Mouse (Mus musculus): Measurements from ENCODE around the gene Sec22b.

The Sec22b gene

GRCm38 (mm10) chr3:97938814-97939526 lies 38.0 kb downstream of the Sec22b start:
- in situ Hi-C loops (cut with MboI, MseI) = loop anchor here (5.0 kb wide), 1 partner anchor 73 kb away; the partner anchor contains the start of gene Notch2

DNA sequence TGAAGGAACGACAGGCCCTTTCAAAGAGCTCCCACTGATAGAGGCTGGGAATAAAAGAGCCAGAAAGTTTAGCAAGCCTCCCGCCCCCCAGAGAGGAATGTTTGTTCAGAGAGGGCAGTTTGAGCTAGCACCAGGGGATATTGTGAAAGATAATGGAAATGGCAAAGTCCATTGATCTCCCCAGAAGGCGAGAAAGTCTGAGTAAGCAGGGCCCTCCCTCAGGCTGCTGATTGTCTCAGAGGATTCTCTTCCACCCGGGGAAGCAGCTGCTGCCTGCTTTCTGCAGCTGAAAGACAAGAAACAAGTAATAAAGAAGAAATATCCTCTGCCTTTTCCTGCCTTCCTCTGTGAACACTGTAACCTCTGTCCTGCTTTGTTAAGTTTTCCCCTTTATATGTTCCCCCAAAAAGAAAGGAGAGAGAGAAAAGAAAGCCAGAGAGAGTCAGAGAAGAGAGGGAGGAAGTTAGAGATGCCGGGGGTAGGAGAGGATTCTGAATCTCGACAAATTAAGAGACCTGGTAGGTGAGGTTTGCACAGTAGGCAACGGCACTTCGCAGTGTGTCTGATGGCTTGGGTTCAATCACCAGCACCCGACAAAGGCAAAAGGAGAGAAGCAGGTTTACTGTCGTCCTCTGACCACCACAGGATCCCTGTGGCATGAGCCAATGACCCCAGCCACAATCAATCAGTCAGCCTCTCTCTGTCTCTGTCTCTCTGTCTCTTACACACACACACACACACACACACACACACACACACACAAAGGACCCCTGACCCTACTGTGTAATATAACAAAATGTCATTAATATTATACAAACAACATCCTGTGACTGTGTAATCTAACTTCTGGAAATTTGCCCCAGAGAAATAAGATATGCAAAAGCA lies 38.9 kb downstream of the Sec22b start:
- in situ Hi-C loops (cut with MboI, MseI) = loop anchor here (5.0 kb wide), 1 partner anchor 72 kb away; the partner anchor contains the start of gene Notch2

GRCm38 (mm10) chr3:97940511-97941204 lies 39.7 kb downstream of the Sec22b start:
- in situ Hi-C loops (cut with MboI, MseI) = no loop called here

DNA sequence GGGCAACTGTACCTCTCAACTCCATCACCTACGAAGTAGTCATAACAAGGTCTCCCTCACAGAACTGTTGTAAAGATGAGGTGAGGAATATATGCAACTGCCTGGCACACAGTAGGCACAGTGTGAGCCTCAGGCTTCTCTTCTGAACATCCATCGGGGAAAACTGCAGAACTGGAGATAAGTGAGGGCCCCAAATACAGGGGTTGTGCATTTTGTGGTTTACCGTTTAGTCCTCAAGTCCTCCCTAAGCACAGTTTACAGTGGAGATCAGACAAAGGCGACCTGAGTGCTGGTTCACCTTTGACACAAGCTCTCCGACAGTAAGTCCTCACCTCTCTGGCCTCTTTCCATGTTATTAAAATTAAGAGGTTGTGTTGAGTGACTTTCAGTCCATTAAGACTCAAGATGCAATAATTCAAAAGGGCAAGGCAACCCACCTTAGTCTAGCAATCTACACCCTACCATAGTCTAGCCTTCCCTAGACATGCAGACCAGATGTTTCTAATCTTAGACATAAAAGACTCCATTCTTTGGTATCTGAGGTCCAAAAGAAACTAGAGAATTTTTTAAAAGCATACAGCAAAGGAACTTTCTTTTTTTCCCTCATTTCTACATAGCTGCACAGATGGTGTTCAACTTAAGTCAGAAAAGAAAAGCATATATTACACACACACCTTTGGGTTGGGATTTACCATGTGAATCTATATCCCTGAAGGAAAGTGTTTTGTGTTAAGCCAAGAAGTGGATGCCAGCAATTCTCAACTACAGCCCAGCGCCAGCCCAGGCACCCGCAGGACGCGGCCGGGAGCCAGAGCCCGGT lies 40.7 kb downstream of the Sec22b start:
- in situ Hi-C loops (cut with MboI, MseI) = no loop called here

- in situ Hi-C loops (cut with MboI, MseI) = no loop called here
Measured at GRCm38 (mm10) chr3:97942260-97942950, 41.4 kb downstream of the Sec22b start.

GRCm38 (mm10) chr3:97944462-97944861 lies 43.5 kb downstream of the Sec22b start:
- in situ Hi-C loops (cut with MboI, MseI) = no loop called here

- in situ Hi-C loops (cut with MboI, MseI) = no loop called here
Measured at GRCm38 (mm10) chr3:97946439-97946838, 45.4 kb downstream of the Sec22b start.

DNA sequence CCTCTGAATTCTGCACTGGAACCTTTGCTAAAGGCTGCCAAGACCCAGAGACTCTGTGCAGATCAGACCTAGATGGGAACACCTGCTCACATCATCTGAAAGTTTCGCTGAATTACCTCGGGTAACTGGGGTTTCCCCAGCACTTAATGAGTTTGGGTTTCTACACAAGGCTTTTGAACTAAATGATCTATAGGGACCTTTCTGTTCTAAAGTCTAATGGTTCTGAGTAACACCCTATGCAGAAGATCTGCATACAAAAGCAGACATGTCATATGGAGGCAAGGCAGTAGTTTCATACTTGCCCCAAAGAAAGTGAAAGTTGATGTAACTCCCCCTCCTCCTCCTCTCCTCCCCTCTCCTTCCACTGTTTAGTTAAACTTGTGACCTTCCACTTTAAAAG lies 47.5 kb downstream of the Sec22b start:
- in situ Hi-C loops (cut with MboI, MseI) = no loop called here

- in situ Hi-C loops (cut with MboI, MseI) = no loop called here
Measured at GRCm38 (mm10) chr3:97949946-97950345, 49.0 kb downstream of the Sec22b start.

- in situ Hi-C loops (cut with MboI, MseI) = no loop called here
Measured at GRCm38 (mm10) chr3:97951134-97951533, 50.1 kb downstream of the Sec22b start.

GRCm38 (mm10) chr3:97953196-97953595 lies 52.2 kb downstream of the Sec22b start:
- in situ Hi-C loops (cut with MboI, MseI) = no loop called here

GRCm38 (mm10) chr3:97956322-97956721 lies 55.3 kb downstream of the Sec22b start:
- in situ Hi-C loops (cut with MboI, MseI) = no loop called here

DNA sequence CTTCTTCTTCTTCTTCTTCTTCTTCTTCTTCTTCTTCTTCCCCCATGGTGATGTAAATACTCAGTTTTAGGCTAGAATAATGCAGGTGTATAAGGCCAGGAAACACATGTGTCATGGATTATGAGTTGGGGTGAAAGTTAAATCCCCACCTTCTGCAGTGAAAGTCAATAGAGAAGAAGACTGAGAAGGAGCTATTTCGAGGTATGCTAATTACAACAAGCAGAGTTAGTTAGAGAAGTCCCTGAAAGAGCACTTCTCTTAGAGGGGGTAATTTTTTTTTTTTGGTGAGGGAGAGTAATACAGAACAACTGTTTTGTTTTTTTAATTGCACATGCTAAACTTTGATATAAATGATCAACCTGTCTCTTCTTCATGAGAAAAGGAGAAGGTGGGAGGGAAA lies 55.9 kb downstream of the Sec22b start:
- in situ Hi-C loops (cut with MboI, MseI) = no loop called here

- in situ Hi-C loops (cut with MboI, MseI) = no loop called here
Measured at GRCm38 (mm10) chr3:97960783-97961594, 60.0 kb downstream of the Sec22b start.

- in situ Hi-C loops (cut with MboI, MseI) = no loop called here
Measured at GRCm38 (mm10) chr3:97961962-97962361, 61.0 kb downstream of the Sec22b start.

DNA sequence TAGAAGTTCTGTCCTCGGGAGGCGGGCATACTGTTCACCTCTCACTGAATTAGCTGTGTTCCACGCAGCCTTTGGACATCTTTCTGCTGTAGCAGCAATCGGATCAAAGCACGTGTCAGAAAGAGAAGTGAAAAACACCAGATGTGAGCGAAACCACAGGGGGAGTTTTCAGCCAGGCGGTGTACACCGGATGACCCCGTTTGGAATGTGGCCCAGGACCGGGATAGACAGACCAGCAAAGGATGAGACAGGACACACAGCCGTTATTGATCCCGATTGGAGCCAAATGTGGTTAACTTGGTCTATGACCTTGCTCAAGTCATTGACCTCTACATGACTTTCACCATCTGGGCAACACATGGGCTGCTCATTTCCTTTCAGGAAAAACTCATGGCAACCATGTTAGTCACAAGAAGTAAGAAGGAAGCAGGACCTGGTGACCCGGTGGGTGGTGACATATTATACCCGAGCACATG lies 63.9 kb downstream of the Sec22b start:
- in situ Hi-C loops (cut with MboI, MseI) = loop anchor here (5.0 kb wide), 1 partner anchor 33 kb away; no protein-coding TSS in a partner anchor

GRCm38 (mm10) chr3:97967627-97968026 lies 66.6 kb downstream of the Sec22b start:
- in situ Hi-C loops (cut with MboI, MseI) = loop anchor here (5.0 kb wide), 1 partner anchor 35 kb away; no protein-coding TSS in a partner anchor

- in situ Hi-C loops (cut with MboI, MseI) = loop anchor here (5.0 kb wide), 1 partner anchor 36 kb away; no protein-coding TSS in a partner anchor
Measured at GRCm38 (mm10) chr3:97968191-97968590, 67.2 kb downstream of the Sec22b start.

DNA sequence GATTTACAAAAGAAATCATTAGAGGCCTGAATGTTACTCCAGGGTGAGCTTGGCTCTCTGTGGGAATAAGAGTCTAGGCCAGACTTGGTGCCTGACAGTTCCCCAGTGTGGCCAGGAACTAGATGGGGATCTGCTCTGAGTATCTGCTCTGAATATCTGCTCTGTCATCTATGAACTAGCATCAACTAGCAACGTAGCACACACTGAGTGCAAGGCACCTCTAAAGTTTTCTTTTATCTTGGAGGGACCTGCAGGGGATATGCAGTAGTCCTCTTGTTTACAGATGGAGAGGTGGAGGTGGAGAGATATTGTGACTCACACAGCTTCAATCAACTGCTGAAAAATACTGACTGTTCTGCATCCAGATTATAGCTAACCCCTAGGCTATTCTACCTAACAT lies 68.0 kb downstream of the Sec22b start:
- in situ Hi-C loops (cut with MboI, MseI) = loop anchor here (5.0 kb wide), 1 partner anchor 37 kb away; no protein-coding TSS in a partner anchor

All from T-helper 2 cell (primary cell).